Mouse (Mus musculus): ENCODE measurements around the gene Mia3. TPM values are rescaled to one million over a fixed set of nuclear protein-coding genes. Genes with fewer than 3 reads are reported as not detected.

Gene Mia3
- polyA plus RNA-seq (2014; fragmentation: Illumina TruSeq; extraction: RNeasy Lipid Tissue Mini Kit (QIAGEN cat#74804); ENCODE audit: low read depth, low replicate concordance): 112 TPM

GRCm38 (mm10) chr1:183369427-183370014, at the start of gene Mia3:
Gene Mia3, minus strand, starts transcription at chr1:183369553.

GRCm38 (mm10) chr1:183417873-183418272, 48.5 kb upstream of the Mia3 start, which contains the start of gene Hhipl2:
Gene Hhipl2, plus strand, starts transcription at chr1:183418215.

GRCm38 (mm10) chr1:183388426-183389406, 19.4 kb upstream of the Mia3 start, which contains the start of gene Taf1a:
Gene Taf1a, plus strand, starts transcription at chr1:183388981.

GRCm38 (mm10) chr1:183296877-183297383, 72.4 kb downstream of the Mia3 start, which contains the start of gene Brox:
Gene Brox, minus strand, starts transcription at chr1:183297269.

GRCm38 (mm10) chr1:183296465-183296864, 72.9 kb downstream of the Mia3 start, which contains the start of gene Aida:
Gene Aida, plus strand, starts transcription at chr1:183296590.

Other genes starting within 250 kb of the Mia3 start
- gene Disp1, start 148.0 kb downstream of the Mia3 start, polyA plus RNA-seq (2014; fragmentation: Illumina TruSeq; extraction: RNeasy Lipid Tissue Mini Kit (QIAGEN cat#74804); ENCODE audit: low read depth, low replicate concordance): 6.0 TPM
- gene Aida, start 73.0 kb downstream of the Mia3 start, polyA plus RNA-seq (2014; fragmentation: Illumina TruSeq; extraction: RNeasy Lipid Tissue Mini Kit (QIAGEN cat#74804); ENCODE audit: low read depth, low replicate concordance): 44.6 TPM
- 32.7 TPM for gene Brox, start 72.3 kb downstream of the Mia3 start, polyA plus RNA-seq (2014; fragmentation: Illumina TruSeq; extraction: RNeasy Lipid Tissue Mini Kit (QIAGEN cat#74804); ENCODE audit: low read depth, low replicate concordance)
- 35.1 TPM for gene Taf1a, start 19.4 kb upstream of the Mia3 start, polyA plus RNA-seq (2014; fragmentation: Illumina TruSeq; extraction: RNeasy Lipid Tissue Mini Kit (QIAGEN cat#74804); ENCODE audit: low read depth, low replicate concordance)
- 0.37 TPM for gene Hhipl2, start 48.7 kb upstream of the Mia3 start, polyA plus RNA-seq (2014; fragmentation: Illumina TruSeq; extraction: RNeasy Lipid Tissue Mini Kit (QIAGEN cat#74804); ENCODE audit: low read depth, low replicate concordance)

All from heart, adult 10 weeks (tissue).